In the genomic region with DNA sequence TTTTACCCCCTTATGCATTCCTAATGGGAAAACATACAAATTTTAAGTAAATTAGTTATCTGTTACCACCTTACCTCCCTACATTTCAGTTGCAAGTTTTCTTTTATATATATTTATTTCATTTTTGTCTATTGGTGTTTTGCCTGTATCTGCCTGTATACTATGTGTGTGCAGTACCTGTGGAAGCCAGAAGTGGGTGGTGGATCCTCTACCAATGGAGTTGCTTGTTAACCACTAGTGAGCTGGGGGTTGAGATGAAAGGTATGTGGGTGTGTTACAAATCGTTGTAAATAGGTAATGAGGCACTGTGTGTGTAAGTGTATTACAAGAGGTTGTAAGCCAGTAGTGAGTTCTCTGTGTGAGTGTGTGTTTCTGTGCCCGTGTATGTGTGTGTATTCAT, we compare ENCODE assay signal across 8 mouse cellular contexts. TPM values are rescaled to one million over a fixed set of nuclear protein-coding genes. Genes with fewer than 3 reads are reported as not detected.
DNase-seq lines count a peak whose midpoint lies in the region; ATAC-seq and TF ChIP-seq lines count a peak whose summit lies in the region.

No protein-coding gene starts in this region.

- no peaks in the 10 kb centered on the region for H3K9me3 ChIP-seq in hindbrain, embryonic 10.5 days
- no peaks in the 10 kb centered on the region for H3K9me3 ChIP-seq in lung, embryonic 15.5 days
- H3K9me3 ChIP-seq in stomach, embryonic 16.5 days (replicated peaks; ENCODE audit: control insufficient read depth, low read length), result no peaks in the 10 kb centered on the region

- H3K4me3 ChIP-seq in kidney, adult 2 months (ENCODE audit: insufficient read depth, low read depth, low read length), result no peak overlapping the region
- peak overlapping the region; percentile 82 for H3K4me3 ChIP-seq in hindbrain, embryonic 10.5 days
- peak overlapping the region; percentile 84 for H3K4me3 ChIP-seq in lung, embryonic 15.5 days
- peak overlapping the region; percentile 92 for H3K4me3 ChIP-seq in stomach, embryonic 16.5 days (replicated peaks; ENCODE audit: low read length)

- no peak for ATAC-seq in lung, embryonic 15.5 days (ENCODE audit: borderline replicate concordance, extremely low read depth, low FRiP score, low TSS enrichment)
- no peak for ATAC-seq in stomach, embryonic 16.5 days (ENCODE audit: insufficient read depth, low FRiP score)

- H3K4me1 ChIP-seq in kidney, adult 2 months (ENCODE audit: control insufficient read depth, insufficient read depth, low read length), result no peaks in the 10 kb centered on the region
- peaks cover 20% of the 10 kb centered on the region for H3K4me1 ChIP-seq in hindbrain, embryonic 10.5 days (replicated peaks)
- H3K4me1 ChIP-seq in lung, embryonic 15.5 days, result peaks cover 24% of the 10 kb centered on the region
- peaks cover 27% of the 10 kb centered on the region for H3K4me1 ChIP-seq in stomach, embryonic 16.5 days (ENCODE audit: control insufficient read depth, insufficient read depth, low read length)

- no peaks in the 10 kb centered on the region for H3K27me3 ChIP-seq in kidney, adult 2 months (replicated peaks; ENCODE audit: control insufficient read depth, insufficient read depth, low read length)
- no peaks in the 10 kb centered on the region for H3K27me3 ChIP-seq in hindbrain, embryonic 10.5 days (ENCODE audit: insufficient read depth, poor library complexity, severe bottlenecking)
- no peaks in the 10 kb centered on the region for H3K27me3 ChIP-seq in lung, embryonic 15.5 days
- H3K27me3 ChIP-seq in stomach, embryonic 16.5 days (ENCODE audit: control insufficient read depth, insufficient read depth, low read length), result no peaks in the 10 kb centered on the region

- H3K27ac ChIP-seq in kidney, adult 2 months (ENCODE audit: insufficient read depth, low read depth, low read length), result no peak overlapping the region
- H3K27ac ChIP-seq in hindbrain, embryonic 10.5 days, result no peak overlapping the region
- no peak overlapping the region for H3K27ac ChIP-seq in lung, embryonic 15.5 days
- H3K27ac ChIP-seq in stomach, embryonic 16.5 days (ENCODE audit: low read length), result no peak overlapping the region

- TF ChIP-seq CTCF in kidney, adult 2 months (conservative IDR thresholded peaks at IDR 0.05; ENCODE audit: insufficient read depth, insufficient read length, low read depth, low read length), result 0 out of 2 replicates have a peak, but pooled peaks have one; percentile 8

- H3K9ac ChIP-seq in lung, embryonic 15.5 days, result 0 out of 2 replicates have a peak overlapping the region, but pooled peaks have one; percentile 90
- H3K9ac ChIP-seq in stomach, embryonic 16.5 days (ENCODE audit: low read length), result no peak overlapping the region

- H3K36me3 ChIP-seq in kidney, adult 2 months (ENCODE audit: control insufficient read depth, insufficient read depth, low read length), result no peaks in the 10 kb centered on the region; the same call in 1 of the 2 replicates
- peaks cover 24% of the 10 kb centered on the region for H3K36me3 ChIP-seq in hindbrain, embryonic 10.5 days
- peaks cover 14% of the 10 kb centered on the region for H3K36me3 ChIP-seq in lung, embryonic 15.5 days
- peaks cover 12% of the 10 kb centered on the region for H3K36me3 ChIP-seq in stomach, embryonic 16.5 days (ENCODE audit: control insufficient read depth, insufficient read depth, low read length)

- no peak for TF ChIP-seq POLR2A in kidney, adult 2 months (IDR thresholded peaks at IDR 0.05; ENCODE audit: low read depth, low read length)

- no peak for DNase-seq in kidney, adult 2 months
- DNase-seq in kidney, adult 18-20 months, result no peak
- peak; percentile 71 for DNase-seq in R1 (ENCODE audit: low read depth, low spot score)
- no peak for DNase-seq in hindbrain, embryonic 10.5 days (ENCODE audit: low spot score)
- DNase-seq in right cerebral cortex, postnatal 36 days (ENCODE audit: low spot score in 2 of 2), result no peak
- no peak for DNase-seq in layer of hippocampus, postnatal 14 days (ENCODE audit: low spot score in 2 of 2)

- WGBS in kidney, adult 2 months, result 27% methylated on average over 2 of the region's 2 CpGs
- WGBS in hindbrain, embryonic 10.5 days, result 80% methylated on average over 2 of the region's 2 CpGs
- WGBS in lung, embryonic 15.5 days, result 73% methylated on average over 2 of the region's 2 CpGs
- 68% methylated on average over 2 of the region's 2 CpGs for WGBS in stomach, embryonic 16.5 days

- peak overlapping the region; percentile 69 for H3K4me2 ChIP-seq in lung, embryonic 15.5 days
- H3K4me2 ChIP-seq in stomach, embryonic 16.5 days (ENCODE audit: low read depth, low read length), result peak overlapping the region; percentile 81

RNA-seq across cellular contexts. Expression of a gene that starts 1.3 kb away (rescaled TPM):
- polyA plus RNA-seq in kidney, adult 2 months (2012; rRNA removed), result 13.0 and 13.2 TPM in 2 replicates
- polyA plus RNA-seq in hindbrain, embryonic 10.5 days (2016; fragmentation: Nextera tagmentation; extraction: Ambion mirVana), result 58.5 and 67.8 TPM in 2 replicates
- 64.0 and 65.6 TPM in 2 replicates for polyA plus RNA-seq in lung, embryonic 15.5 days (2015; fragmentation: Nextera tagmentation; extraction: Ambion mirVana)
- 79.6 and 80.8 TPM in 2 replicates for polyA plus RNA-seq in stomach, embryonic 16.5 days (2015; fragmentation: Nextera tagmentation; extraction: Ambion mirVana)
- total RNA-seq in layer of hippocampus, postnatal 14 days (2021), result 100 to 1,000 TPM; 108 to 113 TPM

RNA-seq across cellular contexts. Expression of a gene that starts 2.7 kb away (rescaled TPM):
- polyA plus RNA-seq in kidney, adult 2 months (2012; rRNA removed), result 2.3 and 2.9 TPM in 2 replicates
- polyA plus RNA-seq in hindbrain, embryonic 10.5 days (2016; fragmentation: Nextera tagmentation; extraction: Ambion mirVana), result 28.7 and 38.0 TPM in 2 replicates
- 29.3 and 31.5 TPM in 2 replicates for polyA plus RNA-seq in lung, embryonic 15.5 days (2015; fragmentation: Nextera tagmentation; extraction: Ambion mirVana)
- polyA plus RNA-seq in stomach, embryonic 16.5 days (2015; fragmentation: Nextera tagmentation; extraction: Ambion mirVana), result 21.3 and 25.7 TPM in 2 replicates
- total RNA-seq in layer of hippocampus, postnatal 14 days (2021), result 1 to 10 TPM; 7.0 to 8.2 TPM

RNA-seq across cellular contexts. Expression of a gene that starts 50.8 kb away (rescaled TPM):
- polyA plus RNA-seq in kidney, adult 2 months (2012; rRNA removed), result 87.0 and 87.3 TPM in 2 replicates
- polyA plus RNA-seq in hindbrain, embryonic 10.5 days (2016; fragmentation: Nextera tagmentation; extraction: Ambion mirVana), result 72.6 and 84.8 TPM in 2 replicates
- polyA plus RNA-seq in lung, embryonic 15.5 days (2015; fragmentation: Nextera tagmentation; extraction: Ambion mirVana), result 87.8 and 92.5 TPM in 2 replicates
- 80.7 and 90.5 TPM in 2 replicates for polyA plus RNA-seq in stomach, embryonic 16.5 days (2015; fragmentation: Nextera tagmentation; extraction: Ambion mirVana)
- 100 to 1,000 TPM; 104 to 119 TPM for total RNA-seq in layer of hippocampus, postnatal 14 days (2021)

RNA-seq across cellular contexts. Expression of a gene that starts 56.2 kb away (rescaled TPM):
- 8.2 and 10.4 TPM in 2 replicates for polyA plus RNA-seq in kidney, adult 2 months (2012; rRNA removed)
- 68.6 and 105 TPM in 2 replicates for polyA plus RNA-seq in hindbrain, embryonic 10.5 days (2016; fragmentation: Nextera tagmentation; extraction: Ambion mirVana)
- 96.1 and 105 TPM in 2 replicates for polyA plus RNA-seq in lung, embryonic 15.5 days (2015; fragmentation: Nextera tagmentation; extraction: Ambion mirVana)
- 84.1 and 85.6 TPM in 2 replicates for polyA plus RNA-seq in stomach, embryonic 16.5 days (2015; fragmentation: Nextera tagmentation; extraction: Ambion mirVana)
- total RNA-seq in layer of hippocampus, postnatal 14 days (2021), result 10 to 100 TPM; 57.6 to 68.9 TPM
